In genomic region chr5:92521131-92521530, GRCm38 (mm10) we compare ENCODE assay signal across 19 mouse cellular contexts. TPM values are rescaled to one million over a fixed set of nuclear protein-coding genes. Genes with fewer than 3 reads are reported as not detected.
"Had no signal": no experiment of that assay in that cellular context is flagged by ENCODE, and none has a peak within 500 bp of the region (broad histone marks: within the 10 kb centered on the region; RNA-seq: fewer than 3 reads in every experiment).

No protein-coding gene starts in this region.

RNA-seq across cellular contexts. Expression of gene Fam47e, which starts 33.7 kb away (rescaled TPM):
- total RNA-seq: common myeloid progenitor, adult 5-6 weeks; gastrocnemius, adult 18-20 months; gastrocnemius, adult 2 months; gastrocnemius, adult 8-10 months; gastrocnemius, postnatal 10 days; gastrocnemius, postnatal 14 days; gastrocnemius, postnatal 25 days; gastrocnemius, postnatal 36 days; gastrocnemius, postnatal 4 days; granulocyte monocyte progenitor cell, adult 5-6 weeks; heart, adult 2 months had no signal
- polyA plus RNA-seq: embryonic facial prominence, embryonic 10.5 days; embryonic facial prominence, embryonic 11.5 days; embryonic facial prominence, embryonic 12.5 days; erythroblast, embryonic 14.5 days; forebrain, embryonic 10.5 days; forebrain, embryonic 11.5 days; forebrain, embryonic 12.5 days; forebrain, embryonic 13.5 days had no signal
